ENCODE assay signal across 8 mouse cellular contexts in genomic region chr9:103490439-103490838, GRCm38 (mm10). TPM values are rescaled to one million over a fixed set of nuclear protein-coding genes. Genes with fewer than 3 reads are reported as not detected.
DNase-seq lines count a peak whose midpoint lies in the region; ATAC-seq and TF ChIP-seq lines count a peak whose summit lies in the region.

No protein-coding gene starts in this region.

- H3K9me3 ChIP-seq in heart, embryonic 13.5 days = no peaks in the 10 kb centered on the region
- no peaks in the 10 kb centered on the region for H3K9me3 ChIP-seq in liver, embryonic 15.5 days (replicated peaks)
- no peaks in the 10 kb centered on the region for H3K9me3 ChIP-seq in neural tube, embryonic 13.5 days

- WGBS in heart, embryonic 13.5 days = 14% methylated on average over 2 of the region's 2 CpGs
- WGBS in liver, embryonic 15.5 days (ENCODE audit: insufficient replicate concordance) = 16% methylated on average over 2 of the region's 2 CpGs
- 29% methylated on average over 2 of the region's 2 CpGs for WGBS in neural tube, embryonic 13.5 days

- H3K27me3 ChIP-seq in C2C12 (ENCODE audit: control insufficient read depth, insufficient read depth, insufficient read length) = peaks cover 6% of the 10 kb centered on the region
- H3K27me3 ChIP-seq in heart, embryonic 13.5 days (replicated peaks) = no peaks in the 10 kb centered on the region
- no peaks in the 10 kb centered on the region for H3K27me3 ChIP-seq in liver, embryonic 15.5 days
- no peaks in the 10 kb centered on the region; the same call in 1 of the 2 replicates for H3K27me3 ChIP-seq in neural tube, embryonic 13.5 days
- H3K27me3 ChIP-seq in testis, adult 2 months (ENCODE audit: control insufficient read depth, insufficient read depth, low read length) = no peaks in the 10 kb centered on the region

- no peak overlapping the region for H3K9ac ChIP-seq in heart, embryonic 13.5 days
- H3K9ac ChIP-seq in liver, embryonic 15.5 days = no peak overlapping the region
- H3K9ac ChIP-seq in neural tube, embryonic 13.5 days = no peak overlapping the region

- DNase-seq in adrenal gland, postnatal 36 days = peak; percentile 82 to 89
- peak; percentile 90 for DNase-seq in kidney, postnatal 10 days

- no peak overlapping the region for H3K27ac ChIP-seq in embryonic fibroblast, embryonic 13.5 days (ENCODE audit: insufficient read depth, low read length)
- H3K27ac ChIP-seq in heart, embryonic 13.5 days (replicated peaks) = 0 out of 2 replicates have a peak overlapping the region, but pooled peaks have one; percentile 26
- no peak overlapping the region for H3K27ac ChIP-seq in liver, embryonic 15.5 days (replicated peaks)
- no peak overlapping the region for H3K27ac ChIP-seq in neural tube, embryonic 13.5 days (replicated peaks)
- H3K27ac ChIP-seq in testis, adult 2 months (ENCODE audit: control insufficient read depth, insufficient read depth, low read depth, low read length) = no peak overlapping the region

- no peak for TF ChIP-seq POLR2A in embryonic fibroblast, embryonic 13.5 days (IDR thresholded peaks at IDR 0.05; ENCODE audit: low read depth, low read length)
- no peak for TF ChIP-seq POLR2A in testis, adult 2 months (IDR thresholded peaks at IDR 0.05; ENCODE audit: control insufficient read depth, low read depth, low read length)

- no peak overlapping the region for H3ac ChIP-seq in C2C12 (ENCODE audit: control insufficient read depth, insufficient read length, low read depth)

- no peak overlapping the region for H3K4me3 ChIP-seq in C2C12 (ENCODE audit: insufficient read depth, poor library complexity, severe bottlenecking)
- no peak overlapping the region for H3K4me3 ChIP-seq in embryonic fibroblast, embryonic 13.5 days (ENCODE audit: insufficient read depth, low read length)
- no peak overlapping the region for H3K4me3 ChIP-seq in heart, embryonic 13.5 days
- H3K4me3 ChIP-seq in liver, embryonic 15.5 days (replicated peaks) = no peak overlapping the region
- H3K4me3 ChIP-seq in neural tube, embryonic 13.5 days = no peak overlapping the region
- H3K4me3 ChIP-seq in testis, adult 2 months (ENCODE audit: control insufficient read depth, low read depth, low read length) = no peak overlapping the region

- peak; percentile 66 for TF ChIP-seq CTCF in C2C12 (IDR thresholded peaks at IDR 0.05; ENCODE audit: control insufficient read depth, insufficient read depth, insufficient read length)
- TF ChIP-seq CTCF in embryonic fibroblast, embryonic 13.5 days (IDR thresholded peaks at IDR 0.05; ENCODE audit: borderline replicate concordance, insufficient read depth, low read length) = peak; percentile 79
- peak; percentile 89; the same call in 1 of the 2 replicates for TF ChIP-seq CTCF in testis, adult 2 months (IDR thresholded peaks at IDR 0.05; ENCODE audit: control insufficient read depth, insufficient read depth, insufficient replicate concordance, low read depth, low read length)

- no peak for ATAC-seq in heart, embryonic 13.5 days (ENCODE audit: extremely low read depth, insufficient number of reproducible peaks, low FRiP score, low TSS enrichment)
- ATAC-seq in liver, embryonic 15.5 days (ENCODE audit: insufficient read depth) = 0 out of 2 replicates have a peak, but pooled peaks have one; percentile 14
- 0 out of 2 replicates have a peak, but pooled peaks have one; percentile 25 for ATAC-seq in neural tube, embryonic 13.5 days (ENCODE audit: low read depth)

- no peaks in the 10 kb centered on the region for H3K79me2 ChIP-seq in C2C12 (ENCODE audit: control insufficient read depth, insufficient read depth)

- H3K36me3 ChIP-seq in C2C12 (ENCODE audit: control insufficient read depth, insufficient read depth) = no peaks in the 10 kb centered on the region
- H3K36me3 ChIP-seq in heart, embryonic 13.5 days = peaks cover 11% of the 10 kb centered on the region
- no peaks in the 10 kb centered on the region for H3K36me3 ChIP-seq in liver, embryonic 15.5 days (replicated peaks)
- H3K36me3 ChIP-seq in neural tube, embryonic 13.5 days = peaks cover 5% of the 10 kb centered on the region; the same call in 1 of the 2 replicates
- no peaks in the 10 kb centered on the region for H3K36me3 ChIP-seq in testis, adult 2 months (ENCODE audit: control insufficient read depth, insufficient read depth, low read length)

- H3K4me1 ChIP-seq in embryonic fibroblast, embryonic 13.5 days (ENCODE audit: control insufficient read depth, insufficient read depth, low read length) = no peaks in the 10 kb centered on the region
- H3K4me1 ChIP-seq in heart, embryonic 13.5 days = peaks cover 86% of the 10 kb centered on the region
- no peaks in the 10 kb centered on the region for H3K4me1 ChIP-seq in liver, embryonic 15.5 days (replicated peaks)
- peaks cover 24% of the 10 kb centered on the region for H3K4me1 ChIP-seq in neural tube, embryonic 13.5 days (replicated peaks)
- peaks cover 20% of the 10 kb centered on the region for H3K4me1 ChIP-seq in testis, adult 2 months (ENCODE audit: control insufficient read depth, insufficient read depth, low read length)

- H3K79me3 ChIP-seq in C2C12 (ENCODE audit: low read depth) = no peaks in the 10 kb centered on the region

- no peak overlapping the region for H3K4me2 ChIP-seq in heart, embryonic 13.5 days
- no peak overlapping the region for H3K4me2 ChIP-seq in liver, embryonic 15.5 days
- no peak overlapping the region for H3K4me2 ChIP-seq in neural tube, embryonic 13.5 days

TF ChIP-seq in C2C12, 6 proteins besides CTCF, POLR2A, EP300 and RAD21:
- TF ChIP-seq CEBPB (IDR thresholded peaks at IDR 0.05; ENCODE audit: low read depth) (no peak), FOSL1 (IDR thresholded peaks at IDR 0.05; ENCODE audit: insufficient read depth, low read length, poor library complexity, severe bottlenecking) (no peak), MYOD1 (IDR thresholded peaks at IDR 0.05; ENCODE audit: control insufficient read depth, insufficient read length, low read depth) (no peak), USF1 (IDR thresholded peaks at IDR 0.05; ENCODE audit: low read depth) (no peak), MYOG (IDR thresholded peaks at IDR 0.05; ENCODE audit: control insufficient read depth, extremely low read depth, insufficient read length) (no peak), MAX (IDR thresholded peaks at IDR 0.05) (no peak)

RNA-seq across cellular contexts. Expression of gene Bfsp2, which starts 10.2 kb away (rescaled TPM):
- 0.22 TPM for polyA plus RNA-seq in C2C12 (2012; fragmentation: generic; extraction: Trizol)
- total RNA-seq in adrenal gland, postnatal 36 days (2021) = not detected
- polyA plus RNA-seq in embryonic fibroblast, embryonic 13.5 days (2011; ENCODE audit: insufficient read length, low read depth, missing spikeins) = not detected in 2 replicates
- polyA plus RNA-seq in heart, embryonic 13.5 days (2015; fragmentation: Nextera tagmentation; extraction: Ambion mirVana) = 0.69 and 1.1 TPM in 2 replicates
- 2.5 and 3.0 TPM in 2 replicates for polyA plus RNA-seq in liver, embryonic 15.5 days (2015; fragmentation: Nextera tagmentation; extraction: Ambion mirVana)
- 1.2 and 1.5 TPM in 2 replicates for polyA plus RNA-seq in neural tube, embryonic 13.5 days (2015; fragmentation: Nextera tagmentation; extraction: Ambion mirVana)
- polyA plus RNA-seq in testis, adult 2 months (2012; rRNA removed) = 0.74 and 0.75 TPM in 2 replicates
